Mouse (Mus musculus) left cerebral cortex, postnatal 10 days (tissue): Measurements from ENCODE around the gene Chsy1. TPM values are rescaled to one million over a fixed set of nuclear protein-coding genes. Genes with fewer than 3 reads are reported as not detected.
A peak's percentile ranks its signal among the peaks of the same experiment; 100 is the strongest.

ENCODE experiments used
- DNase-seq, 2 experiments: peaks; one replicate each; pipeline ENCODE4 v3.0.0; 2021 to 2022; ENCODE audit warnings: low spot score in 2 of 2, mixed read lengths in 1 of 2; ENCODE audit errors: extremely low spot score in 1 of 2
- intact Hi-C: fragments of 180-260 bp; cut with DNase I; formaldehyde crosslinking; loops from one replicate; pipeline ENCODE4 v1.15.1; 2025
- total RNA-seq, 2 experiments: library from RNA; stranded (reverse); gene quantifications; 2 replicates each; pipeline ENCODE4 v1.2.3; 2021

The Chsy1 gene
- 10 to 100 TPM; 21.3 to 21.6 TPM for total RNA-seq

DNA sequence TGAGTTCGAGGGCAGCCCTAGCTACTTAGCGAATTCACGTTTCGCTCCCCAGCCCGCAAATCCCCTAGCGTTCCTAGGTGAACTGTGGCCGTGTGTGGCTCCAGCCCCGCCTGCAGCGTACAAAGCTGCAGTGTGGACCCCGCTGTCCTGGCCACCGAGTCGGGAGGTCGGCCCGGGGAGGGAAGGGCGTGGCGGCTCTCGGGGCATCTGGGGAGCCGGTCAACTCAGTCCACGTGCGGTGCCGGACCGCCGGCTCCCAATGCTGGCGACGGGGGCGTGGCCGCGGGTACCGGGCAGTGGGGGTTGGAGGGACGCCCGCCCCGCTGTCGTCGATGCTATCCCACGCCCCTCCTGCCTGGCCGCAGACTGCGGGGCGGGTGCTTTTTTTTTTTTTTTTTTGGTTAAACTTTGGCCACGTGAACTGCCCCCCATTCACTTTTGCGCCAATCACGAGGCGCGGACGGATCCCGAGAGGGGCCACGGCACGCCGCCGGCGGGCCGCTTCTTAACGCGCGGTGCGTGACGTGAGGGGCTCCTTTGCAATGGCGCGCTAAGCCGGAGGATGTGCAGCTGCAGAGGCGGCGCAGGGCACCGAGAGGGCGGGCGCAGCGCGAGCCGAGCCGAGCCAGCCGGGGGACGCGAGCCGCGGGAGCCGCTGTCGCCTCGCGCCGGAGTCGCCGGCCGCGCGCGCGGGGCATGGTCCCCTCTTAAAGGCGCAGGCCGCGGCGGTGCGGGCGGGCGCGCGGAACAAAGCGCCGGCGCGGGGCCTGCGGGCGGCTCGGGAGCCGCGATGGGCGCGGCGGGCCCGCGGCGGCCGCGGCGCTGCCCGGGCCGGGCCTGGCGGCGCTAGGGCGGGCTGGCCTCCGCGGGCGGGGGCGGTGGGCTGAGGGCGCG lies at the start of gene Chsy1:
TSS of gene Chsy1 (plus strand) at position 555 of the 894 bp plus-strand sequence.
- intact Hi-C loops = loop anchor here (5.0 kb wide), 2 partner anchors 143 to 728 kb away; partner anchors contain the start of gene Adamts17
- peak; percentile 86 to 94 for DNase-seq

GRCm38 (mm10) chr7:66060066-66060956 lies 49.0 kb upstream of the Chsy1 start:
- intact Hi-C loops = loop anchor here (5.0 to 10.0 kb wide), 2 partner anchors 368 to 756 kb away; partner anchors contain the start of gene Tm2d3
- peak; percentile 80 to 91 for DNase-seq

DNA sequence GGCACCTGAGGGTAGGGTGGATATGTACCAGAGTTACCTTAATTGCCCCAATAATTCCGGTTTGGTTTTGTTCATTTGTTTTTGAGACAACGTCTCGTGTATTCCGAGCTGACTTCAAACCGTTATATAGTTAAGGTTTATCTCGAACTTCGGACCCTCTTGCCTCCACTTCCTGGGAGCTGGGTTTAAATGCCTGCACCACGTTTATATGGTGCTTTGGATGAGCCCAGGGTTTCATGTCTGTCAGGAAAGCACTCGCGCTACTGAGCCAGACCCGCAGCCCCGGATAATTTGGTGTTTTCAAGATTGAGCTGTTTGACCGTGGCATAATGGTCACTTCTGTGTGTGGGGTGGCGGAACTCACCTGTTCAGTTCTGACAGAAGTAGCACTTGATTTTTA lies 48.3 kb upstream of the Chsy1 start:
- intact Hi-C loops = loop anchor here (5.0 to 10.0 kb wide), 2 partner anchors 369 to 756 kb away; partner anchors contain the start of gene Tm2d3
- DNase-seq = no peak

DNA sequence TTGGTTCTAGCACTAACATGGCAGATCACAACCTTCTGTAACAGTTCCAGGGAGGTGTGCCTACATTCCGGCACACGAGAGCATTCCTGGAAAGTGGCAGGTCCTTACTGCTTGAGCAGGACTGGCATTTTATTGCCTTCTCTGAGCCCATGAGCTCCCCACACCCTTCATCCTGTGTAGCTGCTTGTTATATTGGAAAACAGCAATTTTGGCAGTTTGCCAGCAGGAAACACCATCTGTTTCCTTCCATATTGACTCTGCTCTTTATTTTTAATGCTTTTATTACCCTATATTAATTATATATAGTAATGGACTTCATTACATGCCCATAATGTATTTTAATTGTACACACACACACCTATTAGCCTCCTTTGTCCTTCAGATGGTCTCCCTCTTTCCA lies 32.9 kb upstream of the Chsy1 start:
- intact Hi-C loops = no loop called here
- no peak for DNase-seq

DNA sequence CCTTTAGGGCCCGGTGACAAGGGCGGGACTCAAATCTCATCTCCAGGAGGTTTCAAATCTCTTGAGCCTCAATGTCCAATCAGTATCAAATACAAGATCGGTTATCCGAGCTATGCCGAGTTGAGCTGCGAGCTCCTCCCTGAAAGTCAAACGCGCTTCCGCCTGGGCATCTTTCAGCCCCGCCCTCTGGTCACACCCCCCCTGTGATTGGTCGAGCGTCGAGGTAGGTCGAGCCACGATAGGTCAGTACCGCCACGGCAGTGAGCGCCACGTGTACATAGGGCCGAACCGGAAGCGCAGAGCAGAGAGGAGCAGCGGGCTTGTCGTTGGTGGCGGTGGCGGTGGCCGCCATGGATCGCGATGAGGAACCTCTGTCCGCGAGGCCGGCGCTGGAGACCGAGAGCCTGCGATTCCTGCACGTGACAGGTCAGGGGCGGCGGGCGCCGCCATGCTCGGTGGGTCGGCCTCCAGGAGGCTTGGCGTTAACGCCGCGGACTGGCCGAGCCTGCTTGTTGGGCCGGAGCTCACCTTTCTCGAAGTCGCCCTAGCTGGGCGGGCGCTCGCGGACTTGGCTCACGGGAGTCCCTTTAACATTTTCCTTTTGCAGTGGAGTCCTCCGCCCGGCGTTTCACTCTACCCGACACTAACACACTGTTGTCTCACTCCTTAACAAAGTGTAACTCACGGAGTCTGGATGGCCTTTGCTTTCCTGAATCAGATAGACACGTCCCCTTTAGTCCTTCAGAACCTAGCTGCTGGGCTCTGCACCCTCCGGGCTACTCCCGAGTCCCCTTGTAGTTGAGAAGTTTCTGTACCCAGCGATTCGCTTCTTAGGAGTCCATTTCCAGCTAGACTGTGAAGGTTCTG lies 29.7 kb upstream of the Chsy1 start, which contains the start of gene Selenos:
TSS of gene Selenos (plus strand) at position 286 of the 867 bp plus-strand sequence.
- DNase-seq = peak; percentile 96 to 97
- intact Hi-C loops = no loop called here

DNA sequence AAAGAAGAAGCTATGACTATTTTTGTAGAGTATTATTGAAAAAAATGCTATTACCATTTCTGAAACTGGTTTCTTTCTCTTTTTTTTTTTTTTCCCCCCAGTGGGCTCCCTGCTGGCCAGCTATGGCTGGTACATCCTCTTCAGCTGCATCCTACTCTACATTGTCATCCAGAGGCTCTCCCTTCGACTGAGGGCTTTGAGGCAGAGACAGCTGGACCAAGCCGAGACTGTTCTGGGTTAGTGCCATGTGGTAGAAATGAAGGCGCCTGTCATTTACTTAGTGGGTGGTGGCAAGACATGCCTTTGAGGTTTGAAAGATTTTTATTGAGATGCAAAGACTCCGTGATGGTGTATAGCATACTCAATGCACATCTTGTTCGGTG lies 29.1 kb upstream of the Chsy1 start:
- no peak for DNase-seq
- intact Hi-C loops = no loop called here

DNA sequence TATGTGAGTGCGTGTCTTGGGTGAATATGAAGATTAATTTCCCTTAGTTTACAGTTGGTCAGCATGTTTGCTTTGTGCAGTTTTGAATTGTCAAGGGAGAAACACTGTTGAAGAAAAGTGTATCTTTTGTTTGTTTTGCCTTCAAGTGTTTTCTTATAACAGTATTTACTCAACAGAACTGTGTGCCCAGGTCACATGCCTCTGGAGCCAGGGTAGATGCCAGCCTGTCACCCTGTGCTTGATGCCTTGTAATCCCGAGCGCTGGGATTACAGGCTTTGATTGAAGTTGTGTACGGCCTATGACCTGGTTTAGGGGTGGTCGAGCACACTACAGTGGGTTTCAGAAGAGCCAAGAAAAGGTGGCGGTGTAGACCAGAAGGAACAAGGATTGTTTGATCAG lies 25.6 kb upstream of the Chsy1 start:
- no peak for DNase-seq
- intact Hi-C loops = no loop called here

DNA sequence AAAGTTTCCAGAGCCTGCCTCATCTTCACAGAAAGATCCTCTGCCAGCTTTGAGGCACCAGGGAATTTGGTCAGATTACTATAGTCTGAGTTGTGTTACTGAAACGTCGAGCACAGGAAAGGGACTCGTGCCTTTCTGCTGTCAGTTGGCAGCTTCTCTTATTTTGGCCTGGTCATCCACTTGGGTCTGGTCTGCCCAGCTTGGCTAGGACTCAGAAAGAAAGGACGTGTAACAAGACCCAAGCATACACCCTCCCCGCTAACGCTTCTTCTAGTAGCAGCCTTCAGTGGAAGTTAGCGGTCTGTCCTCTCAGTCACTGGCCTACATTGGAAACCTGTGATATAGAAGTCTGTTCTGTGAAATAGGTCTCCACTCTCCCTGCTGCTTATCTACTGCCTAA lies 24.8 kb upstream of the Chsy1 start:
- no peak for DNase-seq
- intact Hi-C loops = no loop called here

DNA sequence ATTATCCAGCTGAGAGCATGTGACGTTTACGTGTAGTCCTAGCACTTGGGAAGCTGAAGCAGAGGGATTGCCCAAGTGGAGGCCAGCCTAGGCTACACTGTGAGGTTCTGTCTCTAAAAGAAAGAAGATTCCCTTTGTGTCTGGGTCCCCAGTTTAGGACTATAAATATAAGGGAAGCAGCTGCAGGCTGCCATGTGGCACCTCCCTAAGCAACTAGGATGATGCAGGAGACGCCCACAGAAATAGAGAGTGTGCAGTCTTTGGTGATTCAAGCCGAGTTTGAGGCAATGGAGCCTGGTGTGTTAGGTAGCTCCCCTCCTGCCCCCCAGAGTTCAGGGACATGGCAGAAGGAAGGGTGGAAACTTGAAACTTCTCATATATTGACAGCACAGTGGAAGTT lies 21.7 kb upstream of the Chsy1 start:
- DNase-seq = no peak
- intact Hi-C loops = no loop called here

DNA sequence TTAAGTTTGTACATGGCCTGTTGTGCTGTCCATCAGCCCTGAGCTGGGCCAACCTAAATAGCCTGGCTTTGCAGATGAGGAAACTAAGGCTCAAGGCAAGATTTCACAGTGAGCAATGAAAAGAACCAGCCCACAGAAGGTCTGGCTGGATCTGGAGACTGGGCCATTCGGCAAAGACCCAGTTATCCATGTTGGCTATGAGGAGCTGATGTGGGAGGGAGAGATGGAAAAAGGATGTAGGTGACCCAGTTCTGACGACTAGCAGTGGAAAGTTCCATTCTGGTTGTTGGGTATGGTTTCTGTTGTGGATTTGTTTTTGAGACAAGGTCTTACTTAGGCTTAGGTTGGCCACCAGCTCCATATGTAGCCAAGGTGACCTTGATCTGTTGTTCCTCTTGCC lies 21.2 kb upstream of the Chsy1 start:
- intact Hi-C loops = no loop called here
- no peak for DNase-seq

DNA sequence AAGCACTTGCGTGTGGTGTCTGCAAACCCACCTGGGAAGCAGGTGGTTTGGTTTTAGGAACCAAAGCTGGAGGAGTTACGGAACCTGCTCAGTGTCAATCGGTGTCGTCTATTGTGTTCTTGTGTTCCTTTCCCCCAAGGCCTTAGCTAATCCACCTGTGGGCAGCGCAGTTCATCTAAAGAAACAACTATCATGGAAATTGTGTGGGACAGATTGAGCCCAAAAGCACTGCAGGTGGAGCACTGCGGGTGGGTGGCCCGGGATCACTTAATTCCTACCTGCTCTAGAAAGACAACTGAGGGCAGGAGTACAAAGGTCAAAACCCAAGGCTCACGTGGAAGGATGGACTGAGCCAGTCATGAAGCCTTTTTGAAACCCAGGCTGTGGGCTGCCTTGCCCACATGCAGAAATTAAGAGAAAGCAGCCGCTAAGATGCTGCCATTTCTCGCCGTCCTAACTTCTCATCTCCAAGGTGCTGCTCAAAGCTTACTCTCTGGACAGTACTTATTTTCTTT lies 18.6 kb upstream of the Chsy1 start:
- intact Hi-C loops = no loop called here
- DNase-seq = no peak

- no peak for DNase-seq
- intact Hi-C loops = no loop called here
These were observed 17.8 kb upstream of the Chsy1 start for GRCm38 (mm10) chr7:66091553-66091952.

DNA sequence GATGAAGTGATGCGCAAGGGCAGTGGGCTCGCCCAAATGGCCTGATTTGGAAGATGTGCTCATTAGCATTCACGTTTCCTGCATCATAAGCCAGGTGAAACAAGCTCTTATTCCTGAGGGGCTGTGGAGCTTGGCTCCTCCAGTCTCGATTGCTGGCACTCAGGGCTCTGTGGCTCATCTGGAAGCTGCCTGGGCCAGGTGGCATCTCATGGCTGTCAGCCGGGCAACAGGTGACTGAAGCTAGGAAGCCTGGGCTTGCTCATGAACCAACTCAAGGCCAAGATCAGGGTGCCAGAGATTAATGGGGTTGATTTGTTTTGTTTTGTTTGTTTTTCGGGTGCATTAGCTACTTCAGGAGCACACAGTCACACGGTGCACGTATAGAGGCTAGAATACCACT lies 16.7 kb upstream of the Chsy1 start:
- DNase-seq = no peak
- intact Hi-C loops = no loop called here

DNA sequence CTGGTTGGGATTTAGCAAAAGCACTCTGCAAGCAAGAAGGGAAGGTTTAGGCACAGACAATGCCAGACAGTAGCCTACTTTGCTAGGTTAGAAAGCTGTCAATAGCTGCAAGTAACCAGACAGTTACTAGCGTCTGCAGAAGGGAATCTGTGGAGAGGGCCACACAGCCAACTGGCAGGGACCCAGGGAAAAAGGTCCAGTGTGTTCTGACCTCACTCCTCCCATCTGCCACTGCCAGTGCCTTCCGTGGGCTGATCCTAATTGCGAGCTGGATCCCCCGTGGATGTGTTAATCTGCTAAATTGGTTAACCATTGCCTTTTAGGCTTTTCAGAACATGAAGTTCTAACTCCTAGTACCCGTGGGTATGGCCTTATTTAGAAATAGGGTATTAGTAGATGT lies 15.2 kb upstream of the Chsy1 start:
- intact Hi-C loops = no loop called here
- no peak for DNase-seq

DNA sequence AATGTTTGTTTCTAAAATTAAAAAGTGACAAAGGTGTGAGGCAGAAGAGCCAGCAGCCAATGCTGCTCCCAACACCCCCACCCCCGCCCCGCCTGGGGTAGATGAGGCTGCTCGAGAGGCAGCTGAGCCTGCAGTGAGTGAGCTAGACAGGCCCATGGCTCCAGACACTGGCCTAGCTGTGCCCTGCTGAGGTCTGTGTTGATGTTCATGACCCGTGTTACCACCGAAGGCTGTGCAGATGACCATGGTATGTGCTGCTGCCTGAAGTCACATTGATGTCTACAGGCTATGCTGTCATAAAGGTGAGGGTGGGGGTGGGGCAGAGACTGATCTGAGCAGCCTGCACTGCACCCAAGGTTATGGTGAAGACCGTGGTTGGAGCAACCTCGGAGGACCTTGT lies 10.5 kb upstream of the Chsy1 start:
- no peak for DNase-seq
- intact Hi-C loops = no loop called here

DNA sequence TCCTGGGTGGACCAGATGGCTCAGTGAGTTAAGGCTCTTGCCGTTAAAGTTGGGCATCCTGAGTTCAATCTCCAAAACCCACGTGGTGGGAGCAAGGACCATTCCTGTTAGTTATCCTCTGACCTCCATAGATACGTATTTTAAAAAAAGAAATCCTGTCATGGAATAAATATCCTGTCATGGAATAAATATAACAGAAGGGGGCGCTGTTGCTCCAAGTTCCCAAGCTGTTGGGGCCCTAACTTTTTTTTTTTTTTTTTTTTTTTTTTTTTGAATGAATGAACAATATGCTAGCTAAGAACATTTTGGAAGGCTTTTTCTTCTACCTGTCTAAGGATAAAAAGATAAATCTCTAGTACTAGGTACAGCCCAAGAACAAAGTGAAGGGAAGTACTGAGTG lies 7.4 kb upstream of the Chsy1 start:
- no peak for DNase-seq

GRCm38 (mm10) chr7:66104531-66104930 lies 4.8 kb upstream of the Chsy1 start:
- DNase-seq = no peak
- intact Hi-C loops = no loop called here

More for the DNA sequence above, 7.4 kb upstream of the Chsy1 start:
- intact Hi-C loops = loop anchor here (1.0 kb wide), 1 partner anchor 198 kb away; no protein-coding TSS in a partner anchor

DNA sequence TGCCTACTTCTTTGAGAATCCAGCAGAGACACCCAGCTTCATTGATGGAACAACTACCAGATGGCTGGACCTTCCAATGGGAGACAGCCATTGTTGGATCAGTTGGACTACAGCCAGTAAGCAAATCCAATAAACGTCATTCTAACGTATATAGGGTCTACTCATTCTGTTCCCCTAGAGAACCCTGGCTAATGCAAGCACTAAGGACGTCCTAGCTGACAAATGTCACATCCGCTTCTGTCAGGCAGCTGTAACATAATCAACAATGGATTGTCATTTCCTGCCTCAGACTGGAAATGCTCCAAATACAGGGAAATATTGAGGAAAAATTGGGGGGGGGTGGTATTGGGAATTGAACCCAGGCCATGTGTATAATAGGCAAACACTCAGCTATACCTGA lies 3.5 kb upstream of the Chsy1 start:
- intact Hi-C loops = loop anchor here (2.0 to 5.0 kb wide), 3 partner anchors 147 to 732 kb away; partner anchors contain the start of gene Adamts17
- DNase-seq = no peak
